ENCODE assay signal across 10 mouse cellular contexts in genomic region chr12:17510158-17510557, GRCm38 (mm10). TPM values are rescaled to one million over a fixed set of nuclear protein-coding genes. Genes with fewer than 3 reads are reported as not detected.
A peak's percentile ranks its signal among the peaks of the same experiment; 100 is the strongest.
DNase-seq lines count a peak whose midpoint lies in the region; ATAC-seq lines count a peak whose summit lies in the region.
"Had no signal": no experiment of that assay in that cellular context is flagged by ENCODE, and none has a peak within 500 bp of the region (broad histone marks: within the 10 kb centered on the region; RNA-seq: fewer than 3 reads in every experiment).

No protein-coding gene starts in this region.

- 43% methylated on average over 12 of the region's 12 CpGs for WGBS in midbrain, embryonic 11.5 days
- WGBS in midbrain, embryonic 13.5 days = 47% methylated on average over 12 of the region's 12 CpGs
- WGBS in kidney, embryonic 15.5 days = 49% methylated on average over 12 of the region's 12 CpGs
- 51% methylated on average over 12 of the region's 12 CpGs for WGBS in kidney, embryonic 14.5 days

- no peak overlapping the region for H3K4me2 ChIP-seq in midbrain, embryonic 11.5 days
- H3K4me2 ChIP-seq in midbrain, embryonic 13.5 days (replicated peaks) = no peak overlapping the region
- no peak overlapping the region for H3K4me2 ChIP-seq in kidney, embryonic 15.5 days
- H3K4me2 ChIP-seq in kidney, embryonic 14.5 days (replicated peaks; ENCODE audit: low read depth, low read length) = no peak overlapping the region
- H3K4me2 ChIP-seq: heart, embryonic 13.5 days; limb, embryonic 15.5 days had no signal

- H3K27ac ChIP-seq in midbrain, embryonic 11.5 days (ENCODE audit: low read depth, low read length) = no peak overlapping the region
- H3K27ac ChIP-seq in midbrain, embryonic 13.5 days = no peak overlapping the region
- H3K27ac ChIP-seq in kidney, embryonic 15.5 days = no peak overlapping the region
- H3K27ac ChIP-seq in kidney, embryonic 14.5 days (ENCODE audit: low read depth, low read length) = no peak overlapping the region
- H3K27ac ChIP-seq: heart, embryonic 13.5 days; limb, embryonic 15.5 days had no signal

- H3K4me1 ChIP-seq in midbrain, embryonic 11.5 days (ENCODE audit: control insufficient read depth, insufficient read depth, low read length) = no peaks in the 10 kb centered on the region
- H3K4me1 ChIP-seq in midbrain, embryonic 13.5 days (replicated peaks) = peaks cover 4% of the 10 kb centered on the region; the same call in 1 of the 2 replicates
- peaks cover 5% of the 10 kb centered on the region; the same call in 1 of the 2 replicates for H3K4me1 ChIP-seq in kidney, embryonic 15.5 days
- H3K4me1 ChIP-seq in kidney, embryonic 14.5 days (ENCODE audit: control insufficient read depth, insufficient read depth, low read length) = 0 out of 2 replicates have a peak, but pooled peaks cover 5% of the 10 kb centered on the region
- H3K4me1 ChIP-seq: limb, embryonic 15.5 days had no signal

- H3K4me3 ChIP-seq in midbrain, embryonic 11.5 days (ENCODE audit: low read depth, low read length) = no peak overlapping the region
- H3K4me3 ChIP-seq in midbrain, embryonic 13.5 days (replicated peaks) = no peak overlapping the region
- H3K4me3 ChIP-seq in kidney, embryonic 15.5 days (replicated peaks) = no peak overlapping the region
- H3K4me3 ChIP-seq in kidney, embryonic 14.5 days (ENCODE audit: low read length) = no peak overlapping the region
- H3K4me3 ChIP-seq: heart, embryonic 13.5 days; limb, embryonic 15.5 days had no signal

- no peaks in the 10 kb centered on the region for H3K36me3 ChIP-seq in midbrain, embryonic 11.5 days (ENCODE audit: control insufficient read depth, insufficient read depth, low read length)
- H3K36me3 ChIP-seq in midbrain, embryonic 13.5 days = no peaks in the 10 kb centered on the region
- no peaks in the 10 kb centered on the region for H3K36me3 ChIP-seq in kidney, embryonic 15.5 days
- no peaks in the 10 kb centered on the region for H3K36me3 ChIP-seq in kidney, embryonic 14.5 days (ENCODE audit: control insufficient read depth, insufficient read depth, low read length)
- H3K36me3 ChIP-seq: heart, embryonic 13.5 days; limb, embryonic 15.5 days had no signal

- intact Hi-C loops in heart, postnatal 10 days (cut with DNase I) = loop anchor here (2.0 kb wide), 1 partner anchor 33 kb away; no protein-coding TSS in a partner anchor

- peak; percentile 85 for DNase-seq in midbrain, embryonic 11.5 days (ENCODE audit: low spot score, missing footprints)
- DNase-seq in adipocyte (ENCODE audit: low spot score) = peak; percentile 60
- peak; percentile 38 to 58 for DNase-seq in heart, postnatal 10 days
- DNase-seq in layer of hippocampus, postnatal 10 days (ENCODE audit: low spot score in 2 of 2) = no peak

- H3K27me3 ChIP-seq in midbrain, embryonic 11.5 days (ENCODE audit: control insufficient read depth, insufficient read depth, low read length) = no peaks in the 10 kb centered on the region
- H3K27me3 ChIP-seq in midbrain, embryonic 13.5 days = no peaks in the 10 kb centered on the region
- H3K27me3 ChIP-seq in kidney, embryonic 15.5 days = no peaks in the 10 kb centered on the region
- H3K27me3 ChIP-seq in kidney, embryonic 14.5 days (ENCODE audit: control insufficient read depth, insufficient read depth, low read length) = no peaks in the 10 kb centered on the region
- H3K27me3 ChIP-seq: heart, embryonic 13.5 days; limb, embryonic 15.5 days had no signal

- no peak for ATAC-seq in midbrain, embryonic 11.5 days (ENCODE audit: low FRiP score)
- no peak for ATAC-seq in midbrain, embryonic 13.5 days
- peak; percentile 69 for ATAC-seq in megakaryocyte progenitor cell, adult 5-6 weeks (replicated peaks; ENCODE audit: poor library complexity)
- ATAC-seq in kidney, embryonic 15.5 days (replicated peaks; ENCODE audit: low FRiP score) = no peak
- no peak for ATAC-seq in kidney, embryonic 14.5 days (ENCODE audit: low FRiP score, low TSS enrichment)

- no peaks in the 10 kb centered on the region for H3K9me3 ChIP-seq in midbrain, embryonic 11.5 days (ENCODE audit: control insufficient read depth, low read length)
- no peaks in the 10 kb centered on the region for H3K9me3 ChIP-seq in midbrain, embryonic 13.5 days
- H3K9me3 ChIP-seq in kidney, embryonic 15.5 days (replicated peaks) = no peaks in the 10 kb centered on the region
- no peaks in the 10 kb centered on the region for H3K9me3 ChIP-seq in kidney, embryonic 14.5 days (ENCODE audit: control insufficient read depth, low read length)
- H3K9me3 ChIP-seq: heart, embryonic 13.5 days; limb, embryonic 15.5 days had no signal

- H3K9ac ChIP-seq in midbrain, embryonic 11.5 days (ENCODE audit: low read length) = no peak overlapping the region
- H3K9ac ChIP-seq in midbrain, embryonic 13.5 days (replicated peaks) = no peak overlapping the region
- no peak overlapping the region for H3K9ac ChIP-seq in kidney, embryonic 15.5 days
- no peak overlapping the region for H3K9ac ChIP-seq in kidney, embryonic 14.5 days (ENCODE audit: low read depth, low read length)
- H3K9ac ChIP-seq: heart, embryonic 13.5 days; limb, embryonic 15.5 days had no signal

RNA-seq across cellular contexts. Expression of gene Odc1, which starts 34.4 kb away (rescaled TPM):
- polyA plus RNA-seq in midbrain, embryonic 11.5 days (2014; fragmentation: Nextera tagmentation; extraction: Ambion mirVana) = 307 and 314 TPM in 2 replicates
- 185 and 189 TPM in 2 replicates for polyA plus RNA-seq in midbrain, embryonic 13.5 days (2015; fragmentation: Nextera tagmentation; extraction: Ambion mirVana)
- 10 to 100 TPM; 82.0 to 90.0 TPM for total RNA-seq in heart, postnatal 10 days (2021)
- 241 TPM in 2 replicates for total RNA-seq in megakaryocyte progenitor cell, adult 5-6 weeks (2015)
- total RNA-seq in megakaryocyte progenitor cell, adult 5-6 weeks (2017) = 406 and 410 TPM in 2 replicates
- 10 to 100 TPM; 92.5 to 94.8 TPM for total RNA-seq in layer of hippocampus, postnatal 10 days (2021)
- polyA plus RNA-seq in kidney, embryonic 15.5 days (2015; fragmentation: Nextera tagmentation; extraction: Ambion mirVana) = 218 and 231 TPM in 2 replicates
- polyA plus RNA-seq in kidney, embryonic 14.5 days (2014; fragmentation: Nextera tagmentation; extraction: Ambion mirVana) = 236 and 296 TPM in 2 replicates

Comparison
In these comparisons a context has a peak if more than half of its experiments do, and no peak if none do; other contexts are left out.
1. DNase-seq: peak in midbrain, embryonic 11.5 days (single experiment), adipocyte (single experiment) and heart, postnatal 10 days (2 of 2); none in layer of hippocampus, postnatal 10 days (0 of 2).